Mouse (Mus musculus) limb, embryonic 14.5 days (tissue): ENCODE measurements around the gene Gpalpp1. TPM values are rescaled to one million over a fixed set of nuclear protein-coding genes. Genes with fewer than 3 reads are reported as not detected.

Experiments
- ATAC-seq: fragments of 200-750 bp; cut with Nextera tagmentation; 2 replicates; pipeline ENCODE4 v1.8.0; 2017; ENCODE audit warnings: low read depth, moderate number of reproducible peaks, moderate TSS enrichment; ENCODE audit not compliant: low FRiP score
- DNase-seq: peaks from one replicate; pipeline ENCODE4 v3.0.0-alpha.2; 2015; ENCODE audit warnings: low spot score
- H3K27ac ChIP-seq: fragments of 300-500 bp; sonication (generic); replicated peaks from 2 replicates; pipeline ENCODE4 v1.5.1; 2014; ENCODE audit warnings: low read depth, mild to moderate bottlenecking, low read length, moderate library complexity, mixed read lengths
- H3K27me3 ChIP-seq: fragments of 300-500 bp; sonication (generic); 2 replicates; pipeline ENCODE4 v1.6.1; 2014; ENCODE audit warnings: low read length, mixed read lengths; ENCODE audit not compliant: control insufficient read depth, insufficient read depth
- H3K36me3 ChIP-seq: fragments of 300-500 bp; sonication (generic); 2 replicates; pipeline ENCODE4 v1.6.1; 2014; ENCODE audit warnings: mild to moderate bottlenecking, low read length, moderate library complexity, mixed read lengths; ENCODE audit not compliant: control insufficient read depth, insufficient read depth
- H3K4me1 ChIP-seq: fragments of 300-500 bp; sonication (generic); 2 replicates; pipeline ENCODE4 v1.6.1; 2014; ENCODE audit warnings: antibody characterized with exemption, low read length, mixed read lengths; ENCODE audit not compliant: control insufficient read depth, insufficient read depth
- H3K4me2 ChIP-seq: fragments of 300-500 bp; sonication (generic); replicated peaks from 2 replicates; pipeline ENCODE4 v1.6.1; 2014; ENCODE audit warnings: low read depth, mild to moderate bottlenecking, low read length, moderate library complexity; ENCODE audit not compliant: severe bottlenecking
- H3K4me3 ChIP-seq: fragments of 300-500 bp; sonication (generic); replicated peaks from 2 replicates; pipeline ENCODE4 v1.5.1; 2014; ENCODE audit warnings: low read length
- H3K9ac ChIP-seq: fragments of 300-500 bp; sonication (generic); 2 replicates; pipeline ENCODE4 v1.6.1; 2014; ENCODE audit warnings: mild to moderate bottlenecking, low read depth, low read length, moderate library complexity; ENCODE audit not compliant: severe bottlenecking
- H3K9me3 ChIP-seq: fragments of 300-500 bp; sonication (generic); 2 replicates; pipeline ENCODE4 v1.6.1; 2016; ENCODE audit warnings: low read length; ENCODE audit not compliant: control insufficient read depth
- POLR2A ChIP-seq: fragments of 200-500 bp; IDR thresholded peaks from 2 replicates; pipeline ENCODE4 v1.8.0; 2012; ENCODE audit warnings: inconsistent platforms, mild to moderate bottlenecking, moderate library complexity, borderline replicate concordance; ENCODE audit not compliant: insufficient read depth, insufficient read length; ENCODE audit errors: extremely low read depth
- WGBS: fragments of 180-500 bp; shearing (Covaris S2); extraction: QIAGEN DNeasy Blood & Tissue Kit; methylation state at CpG from one replicate; pipeline ENCODE4 v1.1.7; 2014; 5-methylcytosine and 5-hydroxymethylcytosine counted together
- polyA plus RNA-seq, 2 experiments: library from polyadenylated mRNA; depleted of rRNA in 1 of 2; stranded (reverse) in 1 of 2; unstranded in 1 of 2; fragments of >200 nt; fragmentation: Nextera tagmentation in 1 of 2; extraction: Ambion mirVana in 1 of 2; gene quantifications; 2 replicates each; pipeline versions ENCODE4 v1.2.1 to v1.2.3; 2012 to 2014

Gpalpp1 gene
- polyA plus RNA-seq, 2 experiments: 10.6 to 12.7 TPM

GRCm38 (mm10) chr14:76127311-76127710 is 16.8 kb upstream of the Gpalpp1 start:
- Histone ChIP-seq H3K9me3 (peaks cover 2% of the 10 kb centered on the region; the same call in 1 of the 2 replicates), H3K4me3 (no peak overlapping the region), H3K36me3 (peaks cover 91% of the 10 kb centered on the region), H3K4me1 (no peaks in the 10 kb centered on the region), H3K4me2 (no peak overlapping the region), H3K27ac (no peak overlapping the region), H3K9ac (no peak overlapping the region), H3K27me3 (no peaks in the 10 kb centered on the region)
- DNase-seq: no peak
- 85% methylated on average over 3 of the region's 3 CpGs for WGBS
- no peak for ATAC-seq
- TF ChIP-seq POLR2A: no peak

DNA sequence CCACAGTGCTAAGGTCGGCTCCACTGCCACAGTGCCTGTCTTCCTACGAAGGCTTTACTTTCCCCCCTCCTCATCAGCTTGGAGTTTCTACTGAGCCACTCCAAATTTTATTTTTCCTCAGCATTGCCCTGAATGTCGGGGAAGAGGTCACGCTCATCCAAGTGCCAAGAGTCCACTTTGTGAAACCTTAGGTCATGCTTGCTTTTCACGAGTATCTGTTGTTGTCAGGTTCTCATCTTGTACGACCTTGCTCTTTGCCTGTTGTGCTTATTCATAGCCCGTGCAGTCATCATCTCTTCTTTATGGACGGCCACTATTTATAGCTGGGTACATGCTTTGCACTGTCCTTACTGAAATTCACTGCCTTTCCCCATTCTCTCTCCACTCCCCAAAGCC is 12.1 kb upstream of the Gpalpp1 start:
- Histone ChIP-seq H3K4me1 (no peaks in the 10 kb centered on the region), H3K4me2 (no peak overlapping the region), H3K27ac (no peak overlapping the region), H3K36me3 (peaks cover 75% of the 10 kb centered on the region), H3K27me3 (no peaks in the 10 kb centered on the region), H3K9ac (no peak overlapping the region), H3K4me3 (no peak overlapping the region), H3K9me3 (peaks cover 2% of the 10 kb centered on the region; the same call in 1 of the 2 replicates)
- DNase-seq: no peak
- WGBS: 89% methylated on average over 8 of the region's 8 CpGs
- no peak for ATAC-seq
- no peak for TF ChIP-seq POLR2A

GRCm38 (mm10) chr14:76121901-76122662 is 11.5 kb upstream of the Gpalpp1 start:
- ATAC-seq (no peak), DNase-seq (peak; percentile 60)
- Histone ChIP-seq H3K27ac (no peak overlapping the region), H3K27me3 (no peaks in the 10 kb centered on the region), H3K9ac (no peak overlapping the region), H3K36me3 (peaks cover 75% of the 10 kb centered on the region), H3K4me3 (no peak overlapping the region), H3K4me1 (no peaks in the 10 kb centered on the region), H3K4me2 (no peak overlapping the region), H3K9me3 (peaks cover under 1% of the 10 kb centered on the region; the same call in 1 of the 2 replicates)
- no peak for TF ChIP-seq POLR2A
- 58% methylated on average over 6 of the region's 6 CpGs for WGBS

GRCm38 (mm10) chr14:76120472-76120871 is 9.9 kb upstream of the Gpalpp1 start:
- no peaks in the 10 kb centered on the region for H3K4me1 ChIP-seq
- no peak for ATAC-seq
- no peak overlapping the region for H3K9ac ChIP-seq
- H3K27me3 ChIP-seq: no peaks in the 10 kb centered on the region
- H3K27ac ChIP-seq: no peak overlapping the region
- 74% methylated on average over 4 of the region's 4 CpGs for WGBS
- peaks cover 74% of the 10 kb centered on the region for H3K36me3 ChIP-seq
- TF ChIP-seq POLR2A: no peak
- no peaks in the 10 kb centered on the region for H3K9me3 ChIP-seq
- no peak overlapping the region for H3K4me2 ChIP-seq
- DNase-seq: no peak
- no peak overlapping the region for H3K4me3 ChIP-seq

DNA sequence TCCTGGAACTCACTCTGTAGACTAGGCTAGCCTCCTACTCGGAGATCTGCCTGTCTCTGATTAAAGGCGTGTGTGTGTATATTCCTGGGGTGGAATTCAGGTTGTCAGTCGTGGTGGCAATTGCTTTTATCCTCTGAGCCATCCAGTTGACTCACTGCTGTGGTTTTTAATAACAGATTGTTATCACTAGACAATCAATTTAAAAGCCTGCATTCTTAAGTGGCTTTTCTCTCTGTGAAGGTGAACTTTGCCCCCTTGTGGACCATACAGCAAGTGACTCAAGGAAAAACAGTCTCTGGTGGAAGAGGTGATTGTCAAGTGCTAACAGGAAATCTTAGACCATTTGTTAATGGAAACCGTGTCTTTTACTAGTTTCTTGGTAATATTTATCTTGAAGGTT is 8.4 kb upstream of the Gpalpp1 start:
- peaks cover 71% of the 10 kb centered on the region for H3K36me3 ChIP-seq
- DNase-seq (no peak), ATAC-seq (no peak)
- no peak overlapping the region for H3K4me2 ChIP-seq
- H3K4me3 ChIP-seq: no peak overlapping the region
- H3K4me1 ChIP-seq: no peaks in the 10 kb centered on the region
- no peaks in the 10 kb centered on the region for H3K9me3 ChIP-seq
- H3K27ac ChIP-seq: no peak overlapping the region
- no peak for TF ChIP-seq POLR2A
- WGBS: 71% methylated on average over 4 of the region's 4 CpGs
- H3K27me3 ChIP-seq: no peaks in the 10 kb centered on the region
- no peak overlapping the region for H3K9ac ChIP-seq
